ENCODE assay signal across 16 mouse cellular contexts in genomic region chr15:85826676-85827075, GRCm38 (mm10). TPM values are rescaled to one million over a fixed set of nuclear protein-coding genes. Genes with fewer than 3 reads are reported as not detected.
"Had no signal": no experiment of that assay in that cellular context is flagged by ENCODE, and none has a peak within 500 bp of the region (broad histone marks: within the 10 kb centered on the region; RNA-seq: fewer than 3 reads in every experiment).

No protein-coding gene starts in this region.

- H3K9ac ChIP-seq: limb, embryonic 13.5 days; neural tube, embryonic 12.5 days had no signal

- H3K4me2 ChIP-seq: limb, embryonic 13.5 days; neural tube, embryonic 12.5 days had no signal

- H3K4me3 ChIP-seq: limb, embryonic 13.5 days; midbrain, embryonic 10.5 days; myocyte; neural tube, embryonic 12.5 days had no signal

- H3K9me3 ChIP-seq: limb, embryonic 13.5 days; midbrain, embryonic 10.5 days; neural tube, embryonic 12.5 days had no signal

- ATAC-seq: intestine, postnatal 0 days had no signal

- DNase-seq: kidney, adult 8-10 months; kidney, postnatal 36 days; layer of hippocampus, adult 9-11 months; layer of hippocampus, postnatal 36 days; left cerebral cortex, postnatal 4 days; lung, adult 18-20 months; midbrain, embryonic 14.5 days; right cerebral cortex, postnatal 14 days; thymus, postnatal 4 days had no signal

- H3K27ac ChIP-seq: kidney, postnatal 0 days; limb, embryonic 13.5 days; midbrain, embryonic 10.5 days; neural tube, embryonic 12.5 days had no signal

- H3K36me3 ChIP-seq: limb, embryonic 13.5 days; midbrain, embryonic 10.5 days; neural tube, embryonic 12.5 days had no signal

RNA-seq across cellular contexts. Expression of gene Pkdrej, which starts 5.1 kb away (rescaled TPM):
- total RNA-seq: neutrophil, adult 5-6 weeks had no signal
- polyA plus RNA-seq: midbrain, embryonic 10.5 days; myocyte had no signal
